Mouse (Mus musculus) megakaryocyte, embryonic 14.5 days (primary cell): Measurements from ENCODE around the gene Cd37. TPM values are rescaled to one million over a fixed set of nuclear protein-coding genes. Genes with fewer than 3 reads are reported as not detected.
"Not testable (repeated sequence)": the region's sequence is repeated elsewhere in the genome, so short reads cannot be mapped to it uniquely, and the experiment has no call there.

Source experiments
- H3K27me3 ChIP-seq: replicated peaks from 2 replicates; pipeline ENCODE3; 2012; ENCODE audit warnings: inconsistent platforms
- H3K36me3 ChIP-seq: replicated peaks from 2 replicates; pipeline ENCODE3; 2012; ENCODE audit warnings: low read length, inconsistent platforms, mixed read lengths
- H3K4me1 ChIP-seq: 2 replicates; pipeline ENCODE4 v1.6.1; 2012; ENCODE audit warnings: inconsistent platforms
- H3K4me3 ChIP-seq: replicated peaks from 2 replicates; pipeline ENCODE3; 2012; ENCODE audit warnings: moderate library complexity, mild to moderate bottlenecking, inconsistent platforms
- H3K9me3 ChIP-seq: 2 replicates; pipeline ENCODE4 v1.6.1; 2012; ENCODE audit warnings: inconsistent platforms
- FLI1 ChIP-seq: IDR thresholded peaks from 2 replicates; pipeline ENCODE4 v1.6.1; 2012; ENCODE audit warnings: low read length, inconsistent platforms, mixed read lengths
- GATA1 ChIP-seq: IDR thresholded peaks from 3 replicates; pipeline ENCODE4 v1.6.1; 2012; ENCODE audit warnings: mixed read lengths, low read length, inconsistent platforms, borderline replicate concordance
- polyA plus RNA-seq: library from polyadenylated mRNA; stranded (reverse); fragments of >175 nt; gene quantifications from 2 replicates; pipeline ENCODE4 v1.2.3, GENCODE M21; 2012; ENCODE audit warnings: low replicate concordance; ENCODE audit not compliant: insufficient read depth

The Cd37 gene
- polyA plus RNA-seq, 1 experiment = 212 TPM

- TF ChIP-seq GATA1 (no peak), FLI1 (no peak)
Observed at GRCm38 (mm10) chr7:45259281-45259680, 20.4 kb upstream of the Cd37 start.

GRCm38 (mm10) chr7:45257063-45257840, 18.3 kb upstream of the Cd37 start:
- Histone ChIP-seq H3K4me1 (peaks cover 39% of the 10 kb centered on the region), H3K36me3 (no peaks in the 10 kb centered on the region), H3K4me3 (no peak overlapping the region), H3K9me3 (no peaks in the 10 kb centered on the region), H3K27me3 (peaks cover 50% of the 10 kb centered on the region)
- TF ChIP-seq FLI1 (no peak), GATA1 (no peak)

More at GRCm38 (mm10) chr7:45259281-45259680, 20.4 kb upstream of the Cd37 start:
- peaks cover 51% of the 10 kb centered on the region for H3K4me1 ChIP-seq
- no peaks in the 10 kb centered on the region for H3K9me3 ChIP-seq
- peaks cover 57% of the 10 kb centered on the region for H3K27me3 ChIP-seq
- H3K4me3 ChIP-seq = no peak overlapping the region
- H3K36me3 ChIP-seq = no peaks in the 10 kb centered on the region

- not testable (repeated sequence) for H3K4me3 ChIP-seq, H3K36me3 ChIP-seq, H3K9me3 ChIP-seq
- Histone ChIP-seq H3K27me3 (peaks cover 42% of the 10 kb centered on the region), H3K4me1 (peaks cover 26% of the 10 kb centered on the region; the same call in 1 of the 2 replicates)
Observed at GRCm38 (mm10) chr7:45255822-45256221, 16.9 kb upstream of the Cd37 start.

- Histone ChIP-seq H3K4me3 (no peak overlapping the region), H3K9me3 (no peaks in the 10 kb centered on the region), H3K4me1 (peaks cover 10% of the 10 kb centered on the region; the same call in 1 of the 2 replicates), H3K27me3 (peaks cover 22% of the 10 kb centered on the region), H3K36me3 (no peaks in the 10 kb centered on the region)
- TF ChIP-seq GATA1 (no peak), FLI1 (no peak)
Observed at GRCm38 (mm10) chr7:45253806-45254205, 14.9 kb upstream of the Cd37 start.

GRCm38 (mm10) chr7:45247666-45248065, 8.8 kb upstream of the Cd37 start:
- Histone ChIP-seq H3K9me3 (no peaks in the 10 kb centered on the region), H3K27me3 (no peaks in the 10 kb centered on the region), H3K4me3 (no peak overlapping the region), H3K36me3 (no peaks in the 10 kb centered on the region), H3K4me1 (no peaks in the 10 kb centered on the region)
- TF ChIP-seq FLI1 (no peak), GATA1 (no peak)

- TF ChIP-seq GATA1 = no peak
- Histone ChIP-seq H3K4me3 (no peak overlapping the region), H3K27me3 (no peaks in the 10 kb centered on the region), H3K36me3 (peaks cover 11% of the 10 kb centered on the region), H3K4me1 (peaks cover 36% of the 10 kb centered on the region), H3K9me3 (no peaks in the 10 kb centered on the region)
Observed at GRCm38 (mm10) chr7:45241389-45241749, 2.5 kb upstream of the Cd37 start.

- TF ChIP-seq FLI1 (no peak), GATA1 (no peak)
- peaks cover 41% of the 10 kb centered on the region for H3K4me1 ChIP-seq
Observed at GRCm38 (mm10) chr7:45240633-45241388, 1.9 kb upstream of the Cd37 start, which contains the start of gene Slc6a16. TSS of gene Slc6a16 (plus strand) at chr7:45241085.

GRCm38 (mm10) chr7:45240109-45240508, 1.2 kb upstream of the Cd37 start:
- H3K36me3 ChIP-seq = peaks cover 23% of the 10 kb centered on the region
- no peak overlapping the region for H3K4me3 ChIP-seq
- peaks cover 48% of the 10 kb centered on the region for H3K4me1 ChIP-seq
- TF ChIP-seq GATA1 (no peak), FLI1 (no peak)
- H3K27me3 ChIP-seq = no peaks in the 10 kb centered on the region
- no peaks in the 10 kb centered on the region for H3K9me3 ChIP-seq

More at GRCm38 (mm10) chr7:45240633-45241388, 1.9 kb upstream of the Cd37 start, which contains the start of gene Slc6a16:
- H3K27me3 ChIP-seq = no peaks in the 10 kb centered on the region
- H3K36me3 ChIP-seq = peaks cover 16% of the 10 kb centered on the region
- H3K4me3 ChIP-seq = no peak within 1 kb of the TSS
- no peaks in the 10 kb centered on the region for H3K9me3 ChIP-seq

- Histone ChIP-seq H3K9me3 (no peaks in the 10 kb centered on the region), H3K4me3 (peak overlapping the region; percentile 93), H3K36me3 (peaks cover 44% of the 10 kb centered on the region), H3K27me3 (no peaks in the 10 kb centered on the region), H3K4me1 (peaks cover 68% of the 10 kb centered on the region)
- TF ChIP-seq GATA1 = no peak
- no peak for TF ChIP-seq FLI1
Observed at GRCm38 (mm10) chr7:45237747-45238699, 892 bp downstream of the Cd37 start.
